Mouse (Mus musculus) retina, postnatal 1 day (tissue): ENCODE measurements around the gene Vps8.

ENCODE experiments used
- DNase-seq: peaks from one replicate; pipeline ENCODE4 v3.0.0-alpha.2; 2012

The Vps8 gene

DNA sequence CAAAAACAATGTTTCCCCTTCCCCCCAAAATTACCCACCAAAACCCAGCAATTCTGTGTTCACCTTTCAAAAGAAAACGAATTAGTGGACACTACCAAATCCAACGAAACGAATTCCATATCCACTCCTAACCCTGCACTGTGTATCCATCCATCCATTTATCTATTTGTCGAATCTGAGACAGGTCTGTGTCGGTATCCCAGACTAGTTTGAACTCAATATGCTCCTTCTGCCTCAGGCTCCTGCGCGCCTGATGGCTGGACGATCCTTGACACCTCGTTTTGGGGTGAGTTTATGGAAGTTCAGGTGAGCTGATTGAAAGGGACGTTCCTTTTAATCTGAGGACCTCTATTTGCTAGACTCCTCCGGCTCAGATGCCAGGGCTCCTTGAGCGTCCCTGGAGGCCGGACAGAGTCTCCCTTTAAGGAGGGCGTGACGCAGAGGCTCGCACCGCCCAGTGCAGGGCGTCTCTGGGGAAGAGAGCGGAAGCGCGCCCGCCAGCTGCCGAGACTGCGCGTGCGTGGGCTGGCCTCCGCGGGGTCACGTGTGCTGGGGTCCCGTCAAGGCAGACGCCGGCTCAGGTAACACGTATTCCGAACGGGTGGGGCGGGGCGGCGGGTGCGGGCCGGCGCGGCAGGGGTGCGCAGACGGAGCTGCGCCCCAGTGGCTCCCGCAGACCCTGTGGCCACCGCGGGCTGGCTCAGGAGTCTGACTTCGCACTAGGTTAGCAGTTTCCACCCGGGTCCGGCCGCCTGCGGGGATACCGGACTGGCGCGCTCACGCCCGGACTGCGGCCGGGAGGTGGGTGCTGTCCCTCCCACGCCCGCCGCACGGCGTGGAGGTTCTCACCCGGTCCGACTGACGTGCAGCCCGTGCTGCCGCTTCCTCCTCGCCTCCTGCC is at the start of gene Vps8:
Gene Vps8 (plus strand): TSS at position 474 of the 901 bp plus-strand sequence.
- DNase-seq = peak; percentile 96

DNA sequence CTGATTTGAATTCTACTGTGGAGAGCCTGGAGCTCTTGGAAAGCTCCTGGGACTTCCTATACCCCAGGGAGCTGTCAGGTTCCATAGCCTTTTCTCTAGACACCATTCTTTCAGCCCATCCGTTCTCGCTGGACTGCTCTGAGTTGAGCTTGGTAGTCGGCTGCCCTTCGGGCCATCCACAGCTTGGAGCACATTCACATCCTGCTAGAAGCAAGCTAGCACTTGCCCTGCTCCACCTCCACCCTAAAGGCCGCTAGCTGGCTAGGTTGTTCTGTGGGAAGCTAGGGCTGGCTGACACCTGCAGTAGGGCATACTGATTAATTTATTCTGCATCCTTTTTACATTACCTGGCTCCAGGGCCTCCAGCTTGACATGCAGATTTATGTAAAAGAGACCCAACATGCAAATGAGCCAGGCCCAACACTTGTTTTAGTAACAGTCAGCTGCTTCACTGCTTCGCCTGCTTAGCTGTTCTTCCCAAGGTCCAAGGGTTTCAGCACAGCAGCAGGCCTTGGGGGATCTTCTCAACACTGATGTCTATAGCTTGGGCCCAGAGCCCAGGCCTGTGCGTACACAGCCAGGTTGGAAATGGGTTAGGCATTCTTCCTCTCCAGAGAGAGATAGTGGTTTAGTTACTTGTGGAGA is 49.5 kb upstream of the Vps8 start:
- DNase-seq = peak; percentile 52

DNA sequence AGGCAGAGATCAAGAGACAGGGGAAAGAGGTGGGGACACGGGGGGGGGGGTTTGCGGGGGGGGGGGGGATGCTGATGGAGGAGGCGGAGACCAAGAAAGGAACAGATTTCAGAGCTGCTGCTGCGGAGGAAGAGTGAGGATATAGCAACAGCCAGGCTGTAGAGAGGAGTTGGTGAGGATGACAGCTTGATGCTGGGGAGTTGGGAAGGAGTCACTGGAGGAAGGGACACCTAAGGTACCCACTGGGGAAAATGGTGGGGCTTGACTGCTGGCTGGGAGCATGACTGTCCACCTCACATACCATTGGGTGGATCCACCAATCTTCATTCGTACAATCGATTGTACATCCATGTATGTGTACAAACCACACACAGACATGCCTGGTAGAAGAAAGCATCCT is 48.9 kb upstream of the Vps8 start:
- DNase-seq = no peak

DNA sequence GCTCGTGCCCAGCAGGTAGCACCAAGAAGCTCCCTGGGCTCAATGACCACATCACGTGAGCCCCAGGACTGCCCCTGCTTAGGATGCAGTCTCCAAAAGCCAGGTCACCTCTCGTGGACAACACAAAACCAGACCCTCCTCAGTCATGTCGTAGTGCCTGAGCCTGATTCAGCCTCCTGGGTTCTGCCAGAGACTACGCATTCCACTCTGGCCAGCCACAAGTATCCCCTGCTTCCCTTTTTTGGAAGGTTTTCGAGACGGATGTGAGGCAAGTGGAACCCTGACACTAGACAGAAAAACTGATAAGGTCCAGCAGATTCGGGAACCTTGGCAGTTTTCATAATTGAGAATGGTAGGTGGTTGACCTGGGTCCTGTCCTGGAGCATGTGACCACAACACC is 47.8 kb upstream of the Vps8 start:
- DNase-seq = no peak

DNA sequence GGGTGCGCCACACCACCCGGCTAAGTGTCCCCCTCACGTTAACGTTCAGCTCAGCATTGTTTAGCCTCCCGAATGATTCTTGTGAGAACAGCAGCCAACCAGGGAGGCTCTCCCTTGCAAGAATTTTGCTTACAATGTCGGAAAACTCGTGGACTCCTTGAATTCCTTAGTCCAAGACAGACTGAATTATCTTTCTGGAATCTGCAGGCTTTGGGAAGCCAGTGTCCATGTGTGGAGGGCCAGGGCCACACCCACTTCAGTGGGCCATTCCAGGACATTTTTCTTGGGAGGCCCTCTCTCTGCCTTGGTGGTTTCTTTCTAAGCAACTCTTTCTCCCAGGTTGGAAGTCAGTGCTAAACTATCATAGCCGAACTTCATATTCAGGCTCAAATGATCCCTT is 46.6 kb upstream of the Vps8 start:
- DNase-seq = no peak

DNA sequence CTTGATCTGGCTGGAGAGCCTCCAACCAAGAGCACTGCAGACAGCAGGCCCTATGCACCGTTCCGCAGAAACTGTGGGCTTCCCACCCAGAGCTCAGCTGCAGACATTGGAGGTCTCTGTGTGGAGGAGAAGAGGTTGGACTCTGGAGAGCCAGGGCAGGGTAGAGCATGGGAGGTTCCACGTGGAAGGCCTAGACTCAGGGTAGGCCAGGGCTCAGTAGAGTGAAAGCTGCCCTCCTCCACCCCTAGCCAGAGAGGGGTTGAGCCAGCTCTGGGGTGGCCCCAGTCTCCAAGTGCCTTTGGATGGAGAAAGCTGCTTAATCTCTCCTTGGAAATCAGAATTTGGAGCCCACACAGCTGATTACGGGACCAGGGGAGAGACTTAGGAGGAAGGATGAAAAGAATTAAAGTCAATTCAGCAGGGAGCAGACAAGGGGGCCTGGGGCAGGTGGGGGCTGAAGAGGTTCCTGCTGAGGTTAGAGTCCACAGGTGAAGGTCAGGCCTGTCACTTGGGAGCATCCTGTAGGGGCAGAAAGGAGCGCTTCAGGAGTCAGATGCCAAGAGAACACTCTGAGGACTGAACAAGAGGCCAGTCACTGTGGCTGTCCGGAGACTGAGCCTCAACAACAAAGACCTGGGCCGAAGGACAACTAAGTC is 45.8 kb upstream of the Vps8 start:
- DNase-seq = no peak

DNA sequence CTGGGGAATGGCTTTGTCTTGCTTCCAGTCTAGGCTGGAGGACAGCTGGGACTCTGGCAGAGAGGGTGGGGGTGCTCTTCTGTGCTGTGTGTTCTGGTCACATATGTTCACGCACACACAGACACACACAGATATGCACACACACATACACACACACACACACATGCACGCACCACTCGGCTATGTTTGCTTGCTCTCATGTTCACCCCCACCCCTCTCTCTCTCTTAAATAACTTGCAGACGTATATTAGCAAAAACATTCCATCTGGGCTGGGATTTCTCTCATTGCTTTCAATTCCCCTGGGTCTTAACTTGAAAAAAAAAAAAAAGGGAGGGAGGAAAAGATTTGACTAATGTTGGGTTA is 45.3 kb upstream of the Vps8 start:
- DNase-seq = peak; percentile 27

DNA sequence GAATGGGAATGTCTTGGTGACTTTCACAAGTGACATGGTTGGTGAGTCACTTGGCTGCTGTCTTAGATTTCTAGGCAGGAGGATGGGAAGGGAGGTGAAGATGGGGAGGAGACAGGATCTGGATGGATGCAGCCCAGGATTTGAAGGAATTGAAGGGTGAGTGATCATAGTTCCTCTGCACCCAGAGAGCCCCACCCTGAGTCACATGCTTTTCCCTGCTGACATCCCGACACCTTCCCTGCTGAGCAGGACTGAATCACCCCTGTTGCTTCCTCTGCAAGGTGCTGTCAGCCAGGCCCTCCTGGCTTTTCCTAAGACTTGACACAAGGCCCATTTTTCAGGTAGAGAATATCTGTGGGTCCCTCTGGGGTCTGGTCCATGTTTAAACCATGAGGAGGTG is 41.4 kb upstream of the Vps8 start:
- no peak for DNase-seq

DNA sequence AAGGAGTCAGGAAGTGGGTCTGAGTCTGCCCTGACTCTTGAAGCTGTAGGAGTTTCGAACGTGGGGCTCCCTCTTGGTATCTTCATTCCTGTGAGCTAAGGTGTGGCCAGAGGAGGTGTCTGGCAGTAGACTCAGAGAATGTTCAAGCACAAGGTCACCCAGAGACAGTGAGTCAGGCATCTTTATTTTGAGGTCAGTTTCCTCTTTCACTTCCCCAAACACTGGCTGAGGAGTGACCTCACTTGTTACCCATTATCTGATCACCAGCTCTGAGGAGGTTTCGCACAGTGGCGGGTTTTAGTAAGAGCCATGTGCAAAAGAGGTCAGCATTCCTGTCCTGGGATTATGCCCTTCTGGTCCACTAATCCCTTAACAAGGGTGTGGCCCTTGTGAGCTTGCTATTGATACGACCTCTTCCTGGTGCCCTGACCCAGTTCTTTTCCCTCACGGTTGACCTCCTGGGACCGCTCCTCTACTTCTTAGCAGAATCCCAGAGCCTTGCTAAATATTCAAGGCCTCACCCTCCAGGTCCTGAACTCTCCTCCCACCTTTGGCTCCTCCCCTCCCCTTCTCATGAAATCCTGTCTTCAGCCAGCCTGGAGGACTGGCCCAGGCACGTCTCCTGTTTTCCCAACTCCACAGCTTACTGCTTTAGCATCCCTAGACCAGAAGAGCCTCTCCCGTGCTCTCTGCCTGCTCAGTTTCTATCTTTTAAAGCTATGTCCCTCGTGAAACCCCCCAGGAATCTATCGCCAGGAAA is 40.6 kb upstream of the Vps8 start:
- DNase-seq = peak; percentile 69

DNA sequence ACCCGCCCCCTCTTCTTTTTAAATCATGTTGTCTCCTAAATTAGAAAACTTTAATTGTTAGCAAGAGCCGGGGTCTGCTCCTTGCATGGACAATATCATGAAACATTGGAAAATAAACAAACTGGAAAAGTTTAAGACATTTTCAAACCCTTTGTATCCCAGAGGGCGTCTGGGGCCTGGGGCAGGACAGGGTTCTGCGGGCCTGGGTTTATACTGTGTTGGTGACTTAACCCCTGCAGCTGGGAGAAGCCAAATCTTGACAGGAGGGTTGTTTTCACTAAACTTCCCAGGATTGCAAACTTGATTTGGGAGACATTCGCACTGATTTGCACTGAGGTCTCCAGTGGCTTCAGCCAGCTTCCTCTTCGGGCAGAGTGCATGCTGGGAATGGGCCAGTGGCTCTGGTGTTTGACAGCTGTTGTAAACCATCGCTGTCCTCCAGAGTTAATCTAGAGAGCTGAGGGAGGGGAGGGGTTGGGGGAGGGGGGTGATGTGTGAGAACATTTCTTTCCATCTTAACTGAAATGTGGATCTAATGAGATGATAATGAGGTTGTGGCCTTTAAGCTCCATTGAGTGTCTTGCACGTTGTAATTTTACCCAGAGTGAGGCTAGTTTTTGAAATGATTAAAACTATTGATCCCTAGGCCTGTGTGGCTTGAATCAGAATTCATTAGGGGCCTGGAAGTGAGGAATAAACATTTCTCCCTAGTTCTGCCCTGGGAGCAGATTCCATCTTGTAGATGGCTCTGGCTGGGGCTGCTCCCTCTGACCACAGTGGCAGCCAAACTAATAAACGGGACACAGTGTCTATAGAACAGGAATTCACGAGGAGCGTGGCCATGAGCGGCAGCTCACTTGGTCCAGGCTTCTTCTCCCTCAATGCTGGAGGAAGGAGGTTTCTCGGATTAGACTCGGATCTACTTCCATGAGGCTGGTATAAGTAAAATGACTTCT is 36.7 kb upstream of the Vps8 start:
- DNase-seq = peak; percentile 72

DNA sequence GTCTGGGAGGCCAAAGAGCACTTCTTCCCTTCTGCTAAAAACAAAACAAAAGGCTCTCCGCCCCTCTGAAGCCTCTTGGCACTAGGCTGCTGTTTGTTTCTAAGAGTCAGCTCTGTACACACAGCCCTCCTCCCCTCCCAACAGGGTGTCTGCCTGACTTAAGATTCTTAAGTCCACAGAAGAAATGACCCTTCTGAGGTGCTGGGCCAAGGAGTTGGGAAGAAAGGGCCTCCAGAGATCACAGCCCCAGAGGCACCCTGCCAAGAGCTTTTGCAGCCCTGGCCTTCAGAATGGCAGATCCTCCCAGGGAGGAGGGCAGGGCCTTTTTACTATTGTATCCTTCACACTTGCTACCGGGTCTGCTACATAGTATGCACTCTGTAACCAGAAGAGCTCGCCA is 33.6 kb upstream of the Vps8 start:
- no peak for DNase-seq

DNA sequence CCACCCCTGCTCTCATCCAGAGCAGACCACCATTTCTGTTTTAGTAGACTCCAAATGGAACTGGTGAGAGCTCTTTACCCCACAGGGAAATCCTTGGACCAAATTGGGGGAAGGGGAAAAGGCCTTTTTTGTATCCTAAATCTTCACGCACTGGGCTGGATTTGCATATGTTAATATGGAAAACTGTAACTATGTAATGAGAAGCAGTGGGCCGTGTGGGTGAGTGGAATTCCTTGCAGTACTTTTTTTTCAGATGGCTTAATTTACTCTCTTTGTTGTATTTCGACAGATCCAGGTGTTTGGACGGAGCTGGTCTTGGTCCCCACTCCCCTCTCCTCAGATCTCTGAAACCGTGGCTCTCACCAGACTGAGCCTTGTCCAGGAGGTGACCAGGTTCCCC is 32.2 kb upstream of the Vps8 start:
- no peak for DNase-seq

DNA sequence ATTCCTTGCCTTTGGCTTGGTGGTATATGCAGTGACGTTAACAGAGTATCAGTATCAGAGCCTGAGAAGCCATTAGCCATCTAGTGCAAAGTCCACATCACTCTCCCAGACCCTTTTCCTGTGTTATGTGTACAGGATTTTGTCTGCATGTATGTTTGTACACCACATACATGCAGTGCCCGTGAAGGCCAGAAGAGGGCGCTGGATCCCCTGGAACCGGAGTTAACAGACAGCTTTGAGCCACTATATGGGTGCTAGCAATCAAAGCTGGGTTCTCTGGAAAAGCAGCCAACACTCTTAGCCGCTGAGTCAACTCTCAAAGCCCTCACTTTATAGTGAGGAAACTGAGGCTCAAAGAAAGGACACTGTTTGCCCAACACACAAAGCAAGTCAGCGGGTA is 30.8 kb upstream of the Vps8 start:
- peak; percentile 35 for DNase-seq

DNA sequence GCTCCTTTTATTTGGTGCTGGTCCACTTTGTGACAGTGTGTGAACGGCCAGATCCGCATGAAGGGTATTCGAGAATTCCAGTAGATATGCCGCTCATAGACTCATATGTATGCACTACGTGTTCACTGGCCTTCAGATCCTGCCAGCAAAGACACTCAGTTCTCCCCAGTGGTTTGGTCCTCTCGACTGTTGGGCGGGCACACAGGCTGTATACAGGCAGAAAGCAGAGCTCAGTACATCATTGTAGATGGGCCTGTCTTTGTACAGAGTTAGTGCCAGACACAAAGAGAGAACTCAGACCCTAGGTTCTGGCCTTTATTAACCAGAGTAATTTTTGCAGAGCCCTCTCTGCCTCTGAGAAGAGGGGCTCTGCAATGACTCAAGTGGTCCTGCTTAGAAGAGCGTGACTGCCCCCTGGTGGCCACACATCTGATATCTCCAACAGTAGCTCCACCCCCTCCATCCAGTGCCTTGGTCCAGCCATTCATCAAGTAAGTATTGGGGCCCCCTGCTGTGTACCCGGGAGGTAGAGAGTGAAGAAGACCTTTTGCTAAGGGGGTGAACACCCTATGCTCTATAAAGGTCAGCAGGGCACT is 30.3 kb upstream of the Vps8 start:
- peak; percentile 95 for DNase-seq

DNA sequence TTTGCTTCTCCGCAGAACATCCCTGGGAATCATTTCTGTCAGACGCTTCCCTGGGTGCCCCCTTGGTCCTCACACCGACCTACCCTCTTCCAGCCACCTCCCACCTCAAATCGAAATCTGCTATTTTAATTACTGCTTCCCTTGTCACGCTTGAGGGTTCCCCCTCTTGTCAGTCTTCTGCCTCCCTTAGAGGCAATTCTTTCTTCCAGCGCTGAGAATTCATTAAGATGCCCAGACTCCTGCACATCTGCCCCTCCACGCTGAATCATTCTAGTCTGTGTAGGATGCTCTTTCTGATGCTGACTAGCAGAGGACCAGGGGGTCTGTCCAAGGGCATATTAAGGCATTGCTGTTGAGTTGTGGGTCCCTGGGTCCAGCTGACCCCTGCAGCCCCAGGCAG is 27.4 kb upstream of the Vps8 start:
- no peak for DNase-seq

DNA sequence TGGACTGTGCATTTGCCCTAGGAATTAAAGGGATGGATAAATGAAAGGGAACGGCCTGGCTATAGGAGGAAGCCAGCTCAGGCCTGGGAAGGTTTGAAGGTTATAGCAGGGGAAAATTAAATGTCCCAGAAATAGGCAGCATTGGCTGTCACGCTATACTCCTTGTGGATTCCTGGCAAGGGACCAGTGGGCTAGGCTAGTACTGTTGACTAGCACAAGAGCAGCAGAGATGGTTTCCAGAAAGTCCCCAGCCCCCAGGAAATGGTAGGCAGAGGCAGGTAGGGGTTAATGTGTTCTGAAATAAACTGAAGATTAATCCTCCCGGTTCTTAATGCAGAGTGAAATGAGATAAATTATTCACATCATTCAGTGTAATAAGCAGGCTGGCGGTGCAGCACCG is 25.2 kb upstream of the Vps8 start:
- DNase-seq = no peak

DNA sequence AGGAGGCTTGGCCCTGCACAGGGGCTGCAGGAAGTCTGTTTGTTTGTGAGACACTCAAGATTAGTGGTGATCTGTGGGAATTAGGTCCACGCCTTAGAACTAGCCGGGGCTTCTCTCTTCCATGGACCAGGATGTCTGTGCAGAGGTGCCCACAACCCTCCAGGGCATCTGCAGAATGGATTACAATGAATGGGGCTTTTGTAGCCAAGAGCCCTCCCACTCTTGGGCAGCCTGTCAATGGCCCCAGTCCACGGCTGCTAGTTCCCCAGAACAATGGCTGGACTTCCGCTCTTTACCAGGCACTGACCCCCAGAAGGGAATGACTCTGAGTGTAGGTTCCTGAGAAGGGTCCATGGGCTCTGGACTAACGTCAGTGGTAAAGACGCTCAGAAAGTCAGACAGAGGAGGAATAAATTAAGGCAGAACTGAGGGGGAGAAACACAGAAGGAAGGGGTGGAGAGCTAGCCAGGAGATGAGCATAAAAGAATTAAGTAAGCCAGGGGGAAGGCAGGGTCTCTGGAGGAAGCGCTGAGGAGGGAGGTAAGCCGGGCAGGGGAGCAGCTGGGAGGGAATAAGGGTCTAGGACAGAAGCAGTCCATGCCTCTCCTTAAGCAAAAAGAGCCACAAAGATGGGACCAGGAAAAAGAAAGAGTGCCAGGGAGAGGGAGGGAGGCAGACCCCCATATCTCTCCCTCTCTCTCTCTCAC is 24.4 kb upstream of the Vps8 start:
- peak; percentile 69 for DNase-seq

DNA sequence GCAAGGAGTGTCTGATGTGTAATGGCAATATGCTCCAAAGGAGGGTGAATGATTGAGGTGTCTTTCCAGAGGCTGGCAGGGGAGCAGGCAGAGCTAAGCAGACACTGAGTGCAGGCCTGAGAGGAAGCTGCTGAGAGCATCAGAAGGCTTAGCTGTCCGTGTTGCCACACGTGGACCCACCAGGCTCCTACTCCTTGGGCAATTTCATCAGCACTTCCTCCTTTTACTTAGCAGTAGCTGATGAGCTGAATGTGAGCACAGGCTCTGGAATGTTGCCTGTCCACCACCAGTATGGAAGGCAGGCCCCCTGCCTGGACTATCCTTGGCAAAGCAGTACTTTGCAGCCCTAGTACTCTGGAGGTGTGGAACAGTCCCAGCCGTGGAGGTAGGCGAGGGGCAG is 23.0 kb upstream of the Vps8 start:
- no peak for DNase-seq

DNA sequence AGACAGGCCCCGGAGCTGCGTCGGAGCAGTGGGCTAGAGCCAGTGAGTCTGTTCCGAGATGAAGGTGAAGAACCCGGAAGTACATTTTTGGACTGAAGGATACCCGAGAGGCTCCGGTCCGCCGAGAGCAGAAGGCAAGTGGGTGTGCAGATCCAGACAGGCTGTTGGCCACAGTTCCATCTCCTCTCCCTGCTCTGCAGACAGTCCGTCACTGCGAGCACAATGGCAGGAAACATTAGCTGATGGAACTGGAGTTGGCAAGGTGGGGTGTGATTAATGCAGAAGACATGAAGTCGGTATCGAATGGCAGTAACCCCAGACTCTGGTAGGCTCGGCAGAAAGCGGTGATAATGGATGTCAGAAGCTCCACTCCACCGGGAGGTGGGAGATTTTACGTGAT is 20.9 kb upstream of the Vps8 start:
- DNase-seq = no peak

DNA sequence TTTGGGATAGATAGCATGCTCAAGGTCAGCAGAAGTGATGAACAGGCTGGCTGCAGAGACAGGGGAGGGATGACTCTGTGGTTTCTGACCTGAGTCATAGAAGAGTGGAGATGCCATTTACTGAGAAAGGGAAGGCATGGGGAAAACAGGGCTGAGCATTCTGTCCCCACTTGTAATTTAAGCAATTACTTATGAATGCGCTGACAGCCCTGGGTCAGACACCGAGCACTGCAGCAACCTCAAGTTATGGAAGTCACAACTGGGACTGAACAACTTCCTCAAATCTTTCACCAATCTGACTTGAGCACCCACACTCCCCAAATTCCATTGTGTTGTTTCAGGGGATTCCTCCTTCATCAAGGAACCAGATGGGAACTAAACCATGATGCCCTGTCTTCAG is 19.5 kb upstream of the Vps8 start:
- no peak for DNase-seq

DNA sequence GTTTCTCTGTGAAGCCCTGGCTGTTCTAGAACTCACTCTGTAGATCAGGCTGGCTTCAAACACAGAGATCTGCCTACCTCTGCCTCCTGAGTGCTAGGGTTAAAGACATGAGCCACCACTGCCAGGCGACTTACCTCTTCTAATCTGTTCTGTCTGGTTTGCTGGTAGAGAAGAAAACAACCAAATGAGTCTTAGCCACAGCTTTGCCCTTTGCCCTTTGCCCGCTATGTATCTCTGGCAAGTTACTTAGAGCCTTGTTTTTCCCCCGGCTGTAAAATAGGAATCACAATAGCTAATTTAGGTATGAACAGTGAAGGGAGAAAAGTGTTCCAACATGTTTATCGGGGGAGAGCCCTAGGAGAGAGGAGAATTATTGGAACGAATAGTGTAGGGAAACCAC is 18.3 kb upstream of the Vps8 start:
- no peak for DNase-seq
